ENCODE assay signal across 9 mouse cellular contexts in genomic region chr1:39361754-39362514, GRCm38 (mm10). TPM values are rescaled to one million over a fixed set of nuclear protein-coding genes. Genes with fewer than 3 reads are reported as not detected.
A peak's percentile ranks its signal among the peaks of the same experiment; 100 is the strongest.
DNase-seq lines count a peak whose midpoint lies in the region; ATAC-seq and TF ChIP-seq lines count a peak whose summit lies in the region.
"Had no signal": no experiment of that assay in that cellular context is flagged by ENCODE, and none has a peak within 500 bp of the region (broad histone marks: within the 10 kb centered on the region; RNA-seq: fewer than 3 reads in every experiment).

No protein-coding gene starts in this region.

- H3K4me3 ChIP-seq in cerebellum, adult 2 months (replicated peaks; ENCODE audit: insufficient read depth, low read depth, low read length): peak overlapping the region; percentile 46
- H3K4me3 ChIP-seq in lung, postnatal 0 days (ENCODE audit: low read depth, low read length): no peak overlapping the region
- peak overlapping the region; percentile 18 for H3K4me3 ChIP-seq in limb, embryonic 12.5 days (replicated peaks)
- peak overlapping the region; percentile 17; the same call in 1 of the 2 replicates for H3K4me3 ChIP-seq in neural tube, embryonic 15.5 days (replicated peaks)

- ATAC-seq in lung, postnatal 0 days: peak; percentile 38; the same call in 1 of the 2 replicates
- peak; percentile 40; the same call in 1 of the 2 replicates for ATAC-seq in limb, embryonic 12.5 days (ENCODE audit: insufficient number of reproducible peaks, insufficient read depth, low FRiP score, low TSS enrichment, low read depth)
- 0 out of 2 replicates have a peak, but pooled peaks have one; percentile 35 for ATAC-seq in neural tube, embryonic 15.5 days (ENCODE audit: low FRiP score)

- no peak for TF ChIP-seq EP300 in lung, postnatal 0 days (IDR thresholded peaks at IDR 0.05)

- H3K27me3 ChIP-seq in cerebellum, adult 2 months (ENCODE audit: control insufficient read depth, insufficient read depth, low read length): no peaks in the 10 kb centered on the region
- H3K27me3 ChIP-seq in lung, postnatal 0 days (replicated peaks; ENCODE audit: insufficient read depth, low read length): no peaks in the 10 kb centered on the region
- peaks cover 4% of the 10 kb centered on the region; the same call in 1 of the 2 replicates for H3K27me3 ChIP-seq in limb, embryonic 12.5 days
- H3K27me3 ChIP-seq in neural tube, embryonic 15.5 days (replicated peaks): no peaks in the 10 kb centered on the region

- no peaks in the 10 kb centered on the region for H3K9me3 ChIP-seq in lung, postnatal 0 days (ENCODE audit: low read length)
- no peaks in the 10 kb centered on the region for H3K9me3 ChIP-seq in limb, embryonic 12.5 days
- no peaks in the 10 kb centered on the region for H3K9me3 ChIP-seq in neural tube, embryonic 15.5 days (replicated peaks)

- no peaks in the 10 kb centered on the region for H3K4me1 ChIP-seq in cerebellum, adult 2 months (ENCODE audit: control insufficient read depth, insufficient read depth, low read length)
- peaks cover 1% of the 10 kb centered on the region; the same call in 1 of the 2 replicates for H3K4me1 ChIP-seq in lung, postnatal 0 days (ENCODE audit: insufficient read depth, low read depth, low read length)
- H3K4me1 ChIP-seq in limb, embryonic 12.5 days (replicated peaks): peaks cover 3% of the 10 kb centered on the region
- peaks cover 4% of the 10 kb centered on the region for H3K4me1 ChIP-seq in neural tube, embryonic 15.5 days

- H3K4me2 ChIP-seq in lung, postnatal 0 days (replicated peaks; ENCODE audit: low read depth, low read length): no peak overlapping the region
- H3K4me2 ChIP-seq in limb, embryonic 12.5 days: peak overlapping the region; percentile 48
- H3K4me2 ChIP-seq in neural tube, embryonic 15.5 days: peak overlapping the region; percentile 48

- H3K36me3 ChIP-seq in lung, postnatal 0 days (ENCODE audit: insufficient read depth, low read length): no peaks in the 10 kb centered on the region
- H3K36me3 ChIP-seq in limb, embryonic 12.5 days: no peaks in the 10 kb centered on the region
- no peaks in the 10 kb centered on the region for H3K36me3 ChIP-seq in neural tube, embryonic 15.5 days

- 36% methylated on average over 24 of the region's 24 CpGs for WGBS in cerebellum, adult 2 months
- WGBS in lung, postnatal 0 days: 29% methylated on average over 24 of the region's 24 CpGs
- WGBS in limb, embryonic 12.5 days: 27% methylated on average over 24 of the region's 24 CpGs
- 38% methylated on average over 24 of the region's 24 CpGs for WGBS in neural tube, embryonic 15.5 days

- TF ChIP-seq POLR2A in cerebellum, adult 2 months (IDR thresholded peaks at IDR 0.05; ENCODE audit: borderline replicate concordance, insufficient read depth, low read length): no peak

- TF ChIP-seq CTCF in cerebellum, adult 2 months (IDR thresholded peaks at IDR 0.05; ENCODE audit: borderline replicate concordance, insufficient read depth, low read depth, low read length): peak; percentile 16; the same call in 1 of the 2 replicates
- TF ChIP-seq CTCF in lung, postnatal 0 days (IDR thresholded peaks at IDR 0.05): peak; percentile 29

- DNase-seq in cerebellum, adult 2 months: peak in 1 of 2 experiments; percentile 18
- DNase-seq in cerebellum, adult 9-11 months: no peak
- DNase-seq in lung, postnatal 0 days (ENCODE audit: low spot score): no peak
- DNase-seq in lung, postnatal 10 days: no peak
- no peak for DNase-seq in adrenal gland, adult (ENCODE audit: inconsistent age in 2 of 2, low spot score in 1 of 2)
- DNase-seq in adrenal gland, postnatal 4 days (ENCODE audit: low spot score in 2 of 2): no peak
- DNase-seq: adrenal gland, postnatal 10 days had no signal

- no peak overlapping the region for H3K9ac ChIP-seq in lung, postnatal 0 days (replicated peaks; ENCODE audit: low read depth)
- no peak overlapping the region for H3K9ac ChIP-seq in limb, embryonic 12.5 days (replicated peaks)
- H3K9ac ChIP-seq in neural tube, embryonic 15.5 days (replicated peaks): no peak overlapping the region

- H3K27ac ChIP-seq in cerebellum, adult 2 months (ENCODE audit: insufficient read depth, low read length): no peak overlapping the region
- H3K27ac ChIP-seq in lung, postnatal 0 days (ENCODE audit: low read length): no peak overlapping the region
- no peak overlapping the region for H3K27ac ChIP-seq in limb, embryonic 12.5 days
- no peak overlapping the region for H3K27ac ChIP-seq in neural tube, embryonic 15.5 days (replicated peaks)

RNA-seq across cellular contexts. Expression of gene Rpl31, which starts 5.7 kb away (rescaled TPM):
- 558 and 599 TPM in 2 replicates for polyA plus RNA-seq in cerebellum, adult 2 months (2012; rRNA removed)
- 379 and 423 TPM in 2 replicates for polyA plus RNA-seq in lung, postnatal 0 days (2015; fragmentation: Nextera tagmentation; extraction: Ambion mirVana)
- 525 and 543 TPM in 2 replicates for polyA plus RNA-seq in limb, embryonic 12.5 days (2016; fragmentation: Nextera tagmentation; extraction: Ambion mirVana)
- polyA plus RNA-seq in neural tube, embryonic 15.5 days (2015; fragmentation: Nextera tagmentation; extraction: Ambion mirVana): 329 and 348 TPM in 2 replicates
- total RNA-seq in adrenal gland, postnatal 4 days (2021): 1,000 to 10,000 TPM in 1 of 2 experiments, 100 to 1,000 TPM in 1; 986 to 1,037 TPM
